In the genomic region with DNA sequence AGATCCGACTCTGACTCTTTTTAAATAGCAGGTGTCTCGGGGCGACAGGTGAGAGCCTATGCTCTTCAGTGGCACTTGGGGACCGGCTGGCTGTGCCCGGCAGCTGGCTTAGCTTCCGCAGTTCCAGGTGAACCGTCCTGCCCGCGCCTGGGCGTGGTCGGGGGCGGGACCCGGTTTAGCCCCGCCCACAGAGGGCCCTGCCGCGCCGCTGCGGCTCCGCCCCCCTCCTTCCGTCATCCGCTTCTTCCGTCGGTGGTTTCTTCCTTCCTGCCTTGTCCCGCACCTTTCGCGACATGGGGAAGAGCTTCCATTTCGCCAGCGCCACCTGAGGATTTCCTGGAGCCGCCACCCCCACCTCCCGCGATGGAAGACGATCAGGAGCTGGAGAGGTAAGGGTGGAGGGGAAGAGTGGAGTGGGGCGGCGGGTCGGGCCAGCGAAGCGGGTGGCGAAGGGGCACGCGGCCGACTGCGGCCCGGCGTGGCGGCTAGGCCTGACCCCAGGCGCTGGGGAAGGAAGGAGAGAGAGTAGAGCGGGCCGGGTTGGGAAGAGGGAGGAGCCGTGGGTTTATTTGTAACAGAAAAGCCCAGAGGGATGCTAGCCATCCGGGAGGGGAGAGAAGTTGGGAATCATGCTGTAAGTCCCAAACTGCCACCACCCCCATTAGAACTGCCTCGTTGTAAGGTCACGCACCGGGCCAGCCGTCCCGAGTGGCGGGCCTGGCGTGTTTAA, we compare ENCODE assay signal across 8 mouse cellular contexts. TPM values are rescaled to one million over a fixed set of nuclear protein-coding genes. Genes with fewer than 3 reads are reported as not detected.
DNase-seq lines count a peak whose midpoint lies in the region; ATAC-seq and TF ChIP-seq lines count a peak whose summit lies in the region.

No protein-coding gene starts in this region.

- peak; percentile 66 for ATAC-seq in embryonic facial prominence, embryonic 13.5 days (ENCODE audit: insufficient number of reproducible peaks, insufficient read depth, low FRiP score, low TSS enrichment, low read depth)
- ATAC-seq in limb, embryonic 11.5 days (ENCODE audit: insufficient number of reproducible peaks, low FRiP score, low TSS enrichment, low read depth): peak; percentile 65
- peak; percentile 68 for ATAC-seq in midbrain, embryonic 13.5 days

- H3K4me2 ChIP-seq in embryonic facial prominence, embryonic 13.5 days: peak overlapping the region; percentile 90
- H3K4me2 ChIP-seq in limb, embryonic 11.5 days (ENCODE audit: low read depth, severe bottlenecking): peak overlapping the region; percentile 85
- peak overlapping the region; percentile 90 for H3K4me2 ChIP-seq in midbrain, embryonic 13.5 days (replicated peaks)

- TF ChIP-seq POLR2A in heart, adult 2 months (IDR thresholded peaks at IDR 0.05; ENCODE audit: insufficient read depth, low read depth, low read length): peak; percentile 55
- peak; percentile 46 for TF ChIP-seq POLR2A in kidney, adult 2 months (IDR thresholded peaks at IDR 0.05; ENCODE audit: low read depth, low read length)
- TF ChIP-seq POLR2A in small intestine, adult 2 months (IDR thresholded peaks at IDR 0.05; ENCODE audit: low read depth, low read length): peak; percentile 64

- H3K27me3 ChIP-seq in embryonic facial prominence, embryonic 13.5 days: no peaks in the 10 kb centered on the region
- H3K27me3 ChIP-seq in heart, adult 2 months (ENCODE audit: control insufficient read depth, insufficient read depth, low read length): no peaks in the 10 kb centered on the region
- H3K27me3 ChIP-seq in kidney, adult 2 months (replicated peaks; ENCODE audit: control insufficient read depth, insufficient read depth, low read length): no peaks in the 10 kb centered on the region
- H3K27me3 ChIP-seq in limb, embryonic 11.5 days (ENCODE audit: control insufficient read depth, insufficient read depth, low read length): no peaks in the 10 kb centered on the region
- peaks cover 10% of the 10 kb centered on the region; the same call in 1 of the 2 replicates for H3K27me3 ChIP-seq in midbrain, embryonic 13.5 days
- no peaks in the 10 kb centered on the region for H3K27me3 ChIP-seq in small intestine, adult 2 months (ENCODE audit: control insufficient read depth, insufficient read depth, low read length)

- peak overlapping the region; percentile 82 for H3K4me3 ChIP-seq in embryonic facial prominence, embryonic 13.5 days
- H3K4me3 ChIP-seq in heart, adult 2 months: peak overlapping the region; percentile 84
- peak overlapping the region; percentile 71 for H3K4me3 ChIP-seq in kidney, adult 2 months (ENCODE audit: insufficient read depth, low read depth, low read length)
- peak overlapping the region; percentile 81 for H3K4me3 ChIP-seq in limb, embryonic 11.5 days (ENCODE audit: low read depth, low read length)
- peak overlapping the region; percentile 79 for H3K4me3 ChIP-seq in midbrain, embryonic 13.5 days (replicated peaks)
- peak overlapping the region; percentile 81 for H3K4me3 ChIP-seq in small intestine, adult 2 months (ENCODE audit: low read depth, low read length)

- H3K79me2 ChIP-seq in heart, adult 2 months (replicated peaks; ENCODE audit: control insufficient read depth, insufficient read depth, low read length): peaks cover 2% of the 10 kb centered on the region; the same call in 1 of the 2 replicates

- no peak for TF ChIP-seq CTCF in heart, adult 2 months (IDR thresholded peaks at IDR 0.05)
- TF ChIP-seq CTCF in kidney, adult 2 months (conservative IDR thresholded peaks at IDR 0.05; ENCODE audit: insufficient read depth, insufficient read length, low read depth, low read length): no peak
- no peak for TF ChIP-seq CTCF in small intestine, adult 2 months (IDR thresholded peaks at IDR 0.05; ENCODE audit: extremely low read depth, insufficient read length, insufficient replicate concordance, low read depth, low read length)

- intact Hi-C loops in heart, adult 2 months (cut with DNase I): loop anchor here (5.0 to 10.0 kb wide), 2 partner anchors 115 to 243 kb away; partner anchors contain the start of genes Mtif3 and Rpl21

- under 1% methylated on average over 57 of the region's 57 CpGs for WGBS in embryonic facial prominence, embryonic 13.5 days
- under 1% methylated on average over 57 of the region's 57 CpGs for whole genome bisulfite sequencing in heart, adult 2 months
- under 1% methylated on average over 55 of the region's 57 CpGs for WGBS in kidney, adult 2 months
- WGBS in limb, embryonic 11.5 days: under 1% methylated on average over 57 of the region's 57 CpGs
- under 1% methylated on average over 57 of the region's 57 CpGs for WGBS in midbrain, embryonic 13.5 days
- WGBS in small intestine, adult 2 months: under 1% methylated on average over 57 of the region's 57 CpGs

- peak overlapping the region; percentile 88 for H3K9ac ChIP-seq in embryonic facial prominence, embryonic 13.5 days
- peak overlapping the region; percentile 89 for H3K9ac ChIP-seq in heart, adult 2 months (ENCODE audit: low read depth, low read length)
- H3K9ac ChIP-seq in limb, embryonic 11.5 days (ENCODE audit: low read length): peak overlapping the region; percentile 72
- H3K9ac ChIP-seq in midbrain, embryonic 13.5 days (replicated peaks): peak overlapping the region; percentile 78

- H3K27ac ChIP-seq in embryonic facial prominence, embryonic 13.5 days: peak overlapping the region; percentile 94
- H3K27ac ChIP-seq in heart, adult 2 months: peak overlapping the region; percentile 98
- peak overlapping the region; percentile 61 for H3K27ac ChIP-seq in kidney, adult 2 months (ENCODE audit: insufficient read depth, low read depth, low read length)
- H3K27ac ChIP-seq in limb, embryonic 11.5 days (replicated peaks; ENCODE audit: low read depth, low read length): no peak overlapping the region
- H3K27ac ChIP-seq in midbrain, embryonic 13.5 days: peak overlapping the region; percentile 90
- peak overlapping the region; percentile 90 for H3K27ac ChIP-seq in small intestine, adult 2 months (ENCODE audit: insufficient read depth, low read depth, low read length)

- peak; percentile 87 for DNase-seq in 3T3-L1 (ENCODE audit: low read depth, low spot score)
- peak; percentile 94 to 98 for DNase-seq in adrenal gland, postnatal 36 days
- peak; percentile 95 to 96 for DNase-seq in heart, adult 2 months
- DNase-seq in kidney, adult 2 months: peak; percentile 98
- DNase-seq in limb, embryonic 11.5 days (ENCODE audit: low spot score): peak; percentile 93

- H3K36me3 ChIP-seq in embryonic facial prominence, embryonic 13.5 days: peaks cover 15% of the 10 kb centered on the region; the same call in 1 of the 2 replicates
- peaks cover 14% of the 10 kb centered on the region for H3K36me3 ChIP-seq in heart, adult 2 months (ENCODE audit: control insufficient read depth, insufficient read depth, low read length)
- H3K36me3 ChIP-seq in kidney, adult 2 months (ENCODE audit: control insufficient read depth, insufficient read depth, low read length): no peaks in the 10 kb centered on the region
- no peaks in the 10 kb centered on the region for H3K36me3 ChIP-seq in limb, embryonic 11.5 days (ENCODE audit: control insufficient read depth, insufficient read depth, low read length)
- H3K36me3 ChIP-seq in midbrain, embryonic 13.5 days: no peaks in the 10 kb centered on the region
- peaks cover 3% of the 10 kb centered on the region; the same call in 1 of the 2 replicates for H3K36me3 ChIP-seq in small intestine, adult 2 months (ENCODE audit: control insufficient read depth, insufficient read depth, low read length)

- no peak for TF ChIP-seq EP300 in heart, adult 2 months (IDR thresholded peaks at IDR 0.05; ENCODE audit: insufficient read depth, low read depth, low read length)

- H3K4me1 ChIP-seq in embryonic facial prominence, embryonic 13.5 days: peaks cover 23% of the 10 kb centered on the region
- peaks cover 12% of the 10 kb centered on the region for H3K4me1 ChIP-seq in heart, adult 2 months (ENCODE audit: control insufficient read depth, insufficient read depth, low read length)
- peaks cover 27% of the 10 kb centered on the region for H3K4me1 ChIP-seq in kidney, adult 2 months (ENCODE audit: control insufficient read depth, insufficient read depth, low read length)
- H3K4me1 ChIP-seq in limb, embryonic 11.5 days (ENCODE audit: control insufficient read depth, insufficient read depth, low read length): 0 out of 2 replicates have a peak, but pooled peaks cover 3% of the 10 kb centered on the region
- H3K4me1 ChIP-seq in midbrain, embryonic 13.5 days (replicated peaks): peaks cover 22% of the 10 kb centered on the region
- peaks cover 15% of the 10 kb centered on the region; the same call in 1 of the 2 replicates for H3K4me1 ChIP-seq in small intestine, adult 2 months (ENCODE audit: control insufficient read depth, insufficient read depth, insufficient read length, low read length)

- H3K9me3 ChIP-seq in embryonic facial prominence, embryonic 13.5 days: no peaks in the 10 kb centered on the region
- no peaks in the 10 kb centered on the region for H3K9me3 ChIP-seq in limb, embryonic 11.5 days (ENCODE audit: control insufficient read depth, low read length)
- no peaks in the 10 kb centered on the region for H3K9me3 ChIP-seq in midbrain, embryonic 13.5 days

RNA-seq across cellular contexts. Expression of gene Polr1d, which starts 0.6 kb away (rescaled TPM):
- total RNA-seq in adrenal gland, postnatal 36 days (2021): 100 to 1,000 TPM; 127 to 139 TPM
- 116 and 127 TPM in 2 replicates for polyA plus RNA-seq in embryonic facial prominence, embryonic 13.5 days (2015; fragmentation: Nextera tagmentation; extraction: Ambion mirVana)
- total RNA-seq in heart, adult 2 months (2021): 10 to 100 TPM; 66.6 to 74.8 TPM
- polyA plus RNA-seq in heart, adult 2 months (2012; rRNA removed): 24.2 and 35.7 TPM in 2 replicates
- polyA plus RNA-seq in kidney, adult 2 months (2012; rRNA removed): 44.8 and 55.9 TPM in 2 replicates
- polyA plus RNA-seq in limb, embryonic 11.5 days (2014; fragmentation: Nextera tagmentation; extraction: Ambion mirVana): 124 and 132 TPM in 2 replicates
- 101 and 103 TPM in 2 replicates for polyA plus RNA-seq in midbrain, embryonic 13.5 days (2015; fragmentation: Nextera tagmentation; extraction: Ambion mirVana)
- polyA plus RNA-seq in small intestine, adult 2 months (2012; rRNA removed): 17.2 and 33.0 TPM in 2 replicates

RNA-seq across cellular contexts. Expression of gene Lnx2, which starts 1.1 kb away (rescaled TPM):
- total RNA-seq in adrenal gland, postnatal 36 days (2021): 10 to 100 TPM; 11.8 to 17.3 TPM
- polyA plus RNA-seq in embryonic facial prominence, embryonic 13.5 days (2015; fragmentation: Nextera tagmentation; extraction: Ambion mirVana): 13.7 and 13.8 TPM in 2 replicates
- 10 to 100 TPM in 1 of 2 experiments, 1 to 10 TPM in 1; 9.5 to 13.6 TPM for total RNA-seq in heart, adult 2 months (2021)
- 13.2 and 14.5 TPM in 2 replicates for polyA plus RNA-seq in heart, adult 2 months (2012; rRNA removed)
- 24.1 TPM in 2 replicates for polyA plus RNA-seq in kidney, adult 2 months (2012; rRNA removed)
- polyA plus RNA-seq in limb, embryonic 11.5 days (2014; fragmentation: Nextera tagmentation; extraction: Ambion mirVana): 12.3 and 12.8 TPM in 2 replicates
- 4.1 and 4.4 TPM in 2 replicates for polyA plus RNA-seq in midbrain, embryonic 13.5 days (2015; fragmentation: Nextera tagmentation; extraction: Ambion mirVana)
- polyA plus RNA-seq in small intestine, adult 2 months (2012; rRNA removed): 24.6 and 44.9 TPM in 2 replicates
